In genomic region chr17:79058271-79058670, GRCm38 (mm10) we compare ENCODE assay signal across 21 mouse cellular contexts.
"Had no signal": no experiment of that assay in that cellular context is flagged by ENCODE, and none has a peak within 500 bp of the region (broad histone marks: within the 10 kb centered on the region; RNA-seq: fewer than 3 reads in every experiment).

No protein-coding gene starts in this region.

- H3K4me2 ChIP-seq: limb, embryonic 12.5 days; limb, embryonic 15.5 days; liver, embryonic 11.5 days; lung, embryonic 15.5 days; neural tube, embryonic 12.5 days; neural tube, embryonic 15.5 days had no signal

- H3K4me3 ChIP-seq: layer of hippocampus, adult 2 months; limb, embryonic 12.5 days; limb, embryonic 15.5 days; lung, embryonic 15.5 days; megakaryocyte, embryonic 14.5 days; midbrain, embryonic 10.5 days; neural tube, embryonic 12.5 days; neural tube, embryonic 15.5 days had no signal

- DNase-seq: kidney, adult 2 months; kidney, postnatal 25 days; layer of hippocampus, adult 9-11 months; lung, adult 18-20 months; lung, postnatal 10 days; lung, postnatal 36 days; midbrain, embryonic 14.5 days; thymus, adult 18-20 months; thymus, postnatal 4 days had no signal

- H3K36me3 ChIP-seq: limb, embryonic 12.5 days; limb, embryonic 15.5 days; lung, embryonic 15.5 days; midbrain, embryonic 10.5 days; neural tube, embryonic 12.5 days; neural tube, embryonic 15.5 days had no signal

- H3K9me3 ChIP-seq: limb, embryonic 12.5 days; limb, embryonic 15.5 days; lung, embryonic 15.5 days; midbrain, embryonic 10.5 days; neural tube, embryonic 12.5 days; neural tube, embryonic 15.5 days had no signal

- H3K27ac ChIP-seq: kidney, postnatal 0 days; layer of hippocampus, adult 2 months; limb, embryonic 12.5 days; limb, embryonic 15.5 days; liver, embryonic 14.5 days; lung, embryonic 15.5 days; midbrain, embryonic 10.5 days; neural tube, embryonic 12.5 days; neural tube, embryonic 15.5 days had no signal

- H3K4me1 ChIP-seq: limb, embryonic 12.5 days; megakaryocyte, embryonic 14.5 days; midbrain, embryonic 10.5 days; neural tube, embryonic 12.5 days had no signal

- ATAC-seq: intestine, postnatal 0 days had no signal

- H3K9ac ChIP-seq: limb, embryonic 12.5 days; limb, embryonic 15.5 days; liver, embryonic 14.5 days; lung, embryonic 15.5 days; neural tube, embryonic 12.5 days; neural tube, embryonic 15.5 days had no signal

- H3K27me3 ChIP-seq: neural tube, embryonic 15.5 days had no signal
